Mouse (Mus musculus) C2C12 (cell line): ENCODE measurements around the gene Frmd6.

Source experiments
- CEBPB ChIP-seq: IDR thresholded peaks from one replicate; pipeline ENCODE4 v1.6.1; 2011; ENCODE audit warnings: low read depth, mild to moderate bottlenecking, control low read depth, moderate library complexity
- CTCF ChIP-seq: IDR thresholded peaks from one replicate; pipeline ENCODE4 v1.5.1; 2011; ENCODE audit not compliant: control insufficient read depth, insufficient read depth, insufficient read length
- MAX ChIP-seq: IDR thresholded peaks from one replicate; pipeline ENCODE4 v1.6.1; 2011; ENCODE audit warnings: mild to moderate bottlenecking, control low read depth
- USF1 ChIP-seq: IDR thresholded peaks from one replicate; pipeline ENCODE4 v1.6.1; 2011; ENCODE audit warnings: low read depth, mild to moderate bottlenecking, control low read depth, moderate library complexity

GRCm38 (mm10) chr12:70911029-70911428, 85.7 kb downstream of the Frmd6 start:
- TF ChIP-seq CEBPB = no peak
- TF ChIP-seq CTCF = peak; percentile 93
- no peak for TF ChIP-seq MAX
- no peak for TF ChIP-seq USF1
